In genomic region chr17:6180421-6180820, GRCm38 (mm10) we compare ENCODE assay signal across 12 mouse cellular contexts.
A peak's percentile ranks its signal among the peaks of the same experiment; 100 is the strongest.
DNase-seq lines count a peak whose midpoint lies in the region; TF ChIP-seq lines count a peak whose summit lies in the region.
"Had no signal": no experiment of that assay in that cellular context is flagged by ENCODE, and none has a peak within 500 bp of the region (broad histone marks: within the 10 kb centered on the region; RNA-seq: fewer than 3 reads in every experiment).

No protein-coding gene starts in this region.

- intact Hi-C loops in left cerebral cortex, postnatal 14 days (cut with DNase I): loop anchor here (5.0 kb wide), 1 partner anchor 73 kb away; the partner anchor contains the start of gene Tulp4

- DNase-seq in adrenal gland, adult 2 months: peak; percentile 66
- DNase-seq in adrenal gland, postnatal 4 days (ENCODE audit: low spot score in 2 of 2): no peak
- DNase-seq in left cerebral cortex, adult 9 months (ENCODE audit: low spot score in 2 of 2): peak; percentile 57 to 62
- DNase-seq in left cerebral cortex, postnatal 14 days (ENCODE audit: low spot score in 2 of 2): no peak
- peak; percentile 10 for DNase-seq in brain, embryonic 14.5 days (ENCODE audit: low read depth)
- no peak for DNase-seq in urinary bladder, postnatal 36 days (ENCODE audit: low spot score in 2 of 2)
- no peak for DNase-seq in cerebellum, postnatal 36 days
- DNase-seq: gastrocnemius, postnatal 14 days; heart, postnatal 10 days had no signal

- TF ChIP-seq POLR2A in brain, embryonic 14.5 days (IDR thresholded peaks at IDR 0.05; ENCODE audit: borderline replicate concordance, extremely low read depth, insufficient read depth, insufficient read length, poor library complexity, severe bottlenecking): no peak
- no peak for TF ChIP-seq POLR2A in myocyte (IDR thresholded peaks at IDR 0.05; ENCODE audit: insufficient read length, low read depth)

- H3K4me2 ChIP-seq in myocyte (ENCODE audit: low read depth): peak overlapping the region; percentile 28
- H3K4me2 ChIP-seq: liver, embryonic 12.5 days; midbrain, embryonic 12.5 days had no signal

- H3K36me3 ChIP-seq in myocyte (ENCODE audit: control insufficient read depth, insufficient read depth): peaks cover 33% of the 10 kb centered on the region

- H3ac ChIP-seq in myocyte (ENCODE audit: control insufficient read depth, insufficient read length): no peak overlapping the region

- no peak overlapping the region for H3K4me3 ChIP-seq in myocyte
- H3K4me3 ChIP-seq: liver, embryonic 12.5 days; midbrain, embryonic 12.5 days had no signal

- H3K79me2 ChIP-seq in myocyte (ENCODE audit: control insufficient read depth, insufficient read depth): peaks cover 35% of the 10 kb centered on the region

- TF ChIP-seq CTCF in brain, embryonic 14.5 days (IDR thresholded peaks at IDR 0.05; ENCODE audit: borderline replicate concordance, extremely low read depth, insufficient read depth, insufficient read length): no peak

- H3K27me3 ChIP-seq in myocyte (ENCODE audit: control insufficient read depth, insufficient read depth, insufficient read length): no peaks in the 10 kb centered on the region
- H3K27me3 ChIP-seq: liver, embryonic 12.5 days; midbrain, embryonic 12.5 days had no signal

TF ChIP-seq in myocyte, 11 proteins besides CTCF, POLR2A, EP300 and RAD21:
- TF ChIP-seq REST (IDR thresholded peaks at IDR 0.05; ENCODE audit: insufficient read depth, insufficient read length): no peak
- TF ChIP-seq TCF12 (IDR thresholded peaks at IDR 0.05; ENCODE audit: insufficient read depth, poor library complexity, severe bottlenecking): no peak
- TF ChIP-seq POLR2AphosphoS2 (IDR thresholded peaks at IDR 0.05; ENCODE audit: insufficient read length, low read depth): no peak
- TF ChIP-seq MYOD1 (IDR thresholded peaks at IDR 0.05; ENCODE audit: control insufficient read depth in 1 of 3, insufficient read length in 2 of 3, low read depth in 2 of 3): no peak
- TF ChIP-seq E2F4 (IDR thresholded peaks at IDR 0.05; ENCODE audit: insufficient read depth): no peak
- TF ChIP-seq MAX (IDR thresholded peaks at IDR 0.05; ENCODE audit: low read depth): no peak
TF ChIP-seq in myocyte: peak in this region for 0.

Comparison
In these comparisons a context has a peak if more than half of its experiments do, and no peak if none do; other contexts are left out.
1. DNase-seq: peak in adrenal gland, adult 2 months (single experiment), left cerebral cortex, adult 9 months (2 of 2) and brain, embryonic 14.5 days (single experiment); none in adrenal gland, postnatal 4 days (0 of 2), left cerebral cortex, postnatal 14 days (0 of 2), urinary bladder, postnatal 36 days (0 of 2) and cerebellum, postnatal 36 days (0 of 2).